Mouse (Mus musculus): ENCODE results near the gene Shisal1.

The Shisal1 gene

DNA sequence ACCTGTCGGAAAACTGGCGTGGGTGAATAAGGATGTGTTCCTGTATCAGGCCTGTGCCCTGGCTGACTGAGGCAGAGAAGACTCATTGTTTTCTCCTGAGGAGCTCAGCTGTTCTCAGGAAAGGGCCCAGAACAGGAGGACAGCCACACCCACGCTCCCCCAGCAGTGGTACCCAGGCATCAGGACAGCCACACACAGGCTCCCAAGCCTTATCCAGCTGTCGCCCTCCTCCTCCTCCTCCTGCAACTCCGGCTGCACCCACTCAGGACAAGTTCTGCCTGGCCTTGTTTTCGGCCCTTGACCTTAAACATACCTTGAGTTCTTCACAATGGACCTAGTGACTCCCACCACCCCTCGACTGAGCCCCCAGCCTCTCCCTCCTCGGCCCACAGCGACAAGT, 68.2 kb downstream of the Shisal1 start:
- in situ Hi-C loops (cut with MboI, MseI), result no loop called here

GRCm38 (mm10) chr15:84372801-84373200, 74.1 kb downstream of the Shisal1 start:
- in situ Hi-C loops (cut with MboI, MseI), result no loop called here

GRCm38 (mm10) chr15:84367402-84367801, 79.5 kb downstream of the Shisal1 start:
- in situ Hi-C loops (cut with MboI, MseI), result no loop called here

- in situ Hi-C loops (cut with MboI, MseI), result no loop called here
Measured at GRCm38 (mm10) chr15:84366574-84366989, 80.3 kb downstream of the Shisal1 start.

- in situ Hi-C loops (cut with MboI, MseI), result no loop called here
Measured at GRCm38 (mm10) chr15:84365675-84366381, 81.1 kb downstream of the Shisal1 start.

GRCm38 (mm10) chr15:84364746-84365145, 82.2 kb downstream of the Shisal1 start:
- in situ Hi-C loops (cut with MboI, MseI), result no loop called here

GRCm38 (mm10) chr15:84355081-84355480, 91.8 kb downstream of the Shisal1 start:
- in situ Hi-C loops (cut with MboI, MseI), result no loop called here

DNA sequence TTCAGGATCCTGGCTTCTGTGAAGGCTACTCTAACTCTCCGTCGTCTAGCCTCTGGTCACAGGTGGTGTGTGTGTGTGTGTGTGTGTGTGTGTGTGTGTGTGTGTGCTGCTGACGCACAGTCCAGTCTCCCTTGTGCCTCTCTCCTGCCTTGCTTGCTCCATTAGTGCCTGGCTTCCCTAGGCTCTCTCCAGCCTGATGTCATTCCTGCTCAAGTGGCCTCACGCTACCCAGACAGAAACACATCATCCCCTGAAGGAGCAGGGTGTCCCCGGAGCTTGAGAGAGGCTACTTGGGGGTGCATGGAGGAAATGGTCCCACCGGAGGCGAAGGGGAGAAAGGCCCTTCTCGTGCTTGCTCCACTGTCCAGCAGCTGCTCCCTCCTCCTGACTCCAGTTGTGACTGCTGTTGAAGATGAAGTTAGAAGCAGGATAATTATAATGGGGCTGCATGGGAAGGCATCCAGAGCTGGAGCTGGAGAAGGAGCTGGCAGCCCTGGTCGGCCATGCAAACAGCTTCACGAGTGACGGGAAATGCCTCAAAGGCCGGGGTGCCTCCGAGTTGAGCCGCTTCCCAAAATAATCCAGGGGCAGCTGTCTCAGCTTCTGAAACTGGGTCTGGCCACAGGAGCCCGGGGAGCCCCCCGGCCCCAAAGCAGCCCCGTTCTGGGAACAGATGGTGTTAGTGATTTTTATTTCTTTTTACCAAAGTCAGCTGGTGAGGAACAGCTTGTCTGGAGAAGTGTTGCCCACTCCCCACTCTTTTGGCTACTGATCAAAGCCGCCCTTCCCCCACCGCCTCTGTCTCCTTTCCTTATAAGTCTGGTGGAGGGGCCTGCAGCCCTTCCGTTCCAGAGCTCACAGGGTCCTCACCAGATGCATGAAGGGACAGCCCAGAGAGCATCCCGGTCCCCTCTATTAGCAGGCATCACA, 94.7 kb downstream of the Shisal1 start:
- in situ Hi-C loops (cut with MboI, MseI), result no loop called here

- in situ Hi-C loops (cut with MboI, MseI), result no loop called here
Measured at GRCm38 (mm10) chr15:84351342-84351741, 95.6 kb downstream of the Shisal1 start.

GRCm38 (mm10) chr15:84349915-84350738, 96.8 kb downstream of the Shisal1 start:
- in situ Hi-C loops (cut with MboI, MseI), result loop anchor here in 1 of 2 experiments (10.0 kb wide), 1 partner anchor 855 kb away; the partner anchor contains the start of gene Fbln1

- in situ Hi-C loops (cut with MboI, MseI), result loop anchor here in 1 of 2 experiments (10.0 kb wide), 1 partner anchor 856 kb away; the partner anchor contains the start of gene Fbln1
Measured at GRCm38 (mm10) chr15:84348769-84349168, 98.1 kb downstream of the Shisal1 start.

DNA sequence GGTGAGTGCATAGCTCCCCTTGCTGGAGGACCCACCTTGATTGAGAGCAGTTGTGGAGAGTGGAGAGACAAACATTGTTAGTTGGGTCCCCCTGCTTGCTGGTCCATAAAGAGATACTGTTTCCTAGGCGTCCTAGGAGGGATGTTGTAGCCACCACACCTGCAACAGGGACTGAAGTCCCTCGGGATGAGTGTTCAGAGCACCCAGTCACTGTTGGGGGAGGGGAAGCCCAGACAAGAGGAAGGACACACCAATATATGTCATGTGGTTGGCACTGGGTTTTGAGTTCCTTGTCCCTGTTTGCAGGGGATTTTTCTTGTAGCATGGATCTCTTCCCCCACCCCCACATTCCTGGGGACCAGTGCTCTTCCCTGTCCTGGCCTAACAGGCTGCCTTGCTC, 106.0 kb downstream of the Shisal1 start:
- in situ Hi-C loops (cut with MboI, MseI), result loop anchor here in 1 of 2 experiments (10.0 kb wide), 1 partner anchor 864 kb away; the partner anchor contains the start of gene Fbln1

DNA sequence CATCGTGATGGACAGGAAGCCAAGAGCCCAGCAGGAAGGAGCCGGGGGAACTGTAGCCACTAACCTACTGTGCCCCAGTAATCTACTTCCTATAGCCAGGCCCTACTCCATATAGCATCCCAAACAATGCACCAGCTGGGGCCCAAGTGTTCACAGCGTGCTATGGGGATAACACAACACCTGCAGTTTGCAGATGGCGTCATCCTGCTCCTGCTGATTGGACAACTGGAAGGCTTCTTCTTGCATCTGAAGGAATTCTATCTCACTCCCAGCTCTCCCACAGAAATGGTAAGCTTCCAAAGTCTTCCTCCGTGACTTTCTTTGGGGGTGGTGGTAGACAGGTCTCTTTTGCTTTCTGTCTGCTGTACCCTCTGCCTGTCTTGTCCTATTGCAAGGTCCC, 109.3 kb downstream of the Shisal1 start:
- in situ Hi-C loops (cut with MboI, MseI), result no loop called here

- in situ Hi-C loops (cut with MboI, MseI), result no loop called here
Measured at GRCm38 (mm10) chr15:84336281-84336817, 110.5 kb downstream of the Shisal1 start.

DNA sequence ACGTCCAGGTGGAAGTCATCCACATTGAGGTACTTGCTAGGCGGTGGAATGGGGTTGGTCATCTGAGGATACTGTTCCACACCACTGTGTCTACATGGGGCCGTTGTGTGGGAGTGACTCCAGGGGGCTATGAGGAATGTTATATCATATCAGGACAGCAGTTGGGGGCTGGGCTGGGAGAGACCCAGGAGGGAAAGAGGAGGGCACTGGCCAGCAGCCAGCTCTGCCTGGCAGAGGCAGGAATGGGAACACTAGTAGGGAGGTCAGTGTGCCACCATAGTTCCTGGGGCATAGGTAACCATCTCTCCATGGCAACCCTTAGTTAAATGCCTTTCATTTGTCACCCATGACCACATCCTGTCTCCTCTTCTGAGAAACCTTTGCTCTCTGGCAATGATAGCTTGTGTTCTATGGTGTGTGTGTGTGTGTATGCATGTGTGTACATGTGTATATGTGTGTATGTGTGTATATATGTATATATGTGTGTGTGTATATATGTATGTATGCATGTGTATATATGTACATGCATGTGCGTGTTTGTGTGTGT, 115.8 kb downstream of the Shisal1 start:
- in situ Hi-C loops (cut with MboI, MseI), result no loop called here

- in situ Hi-C loops (cut with MboI, MseI), result no loop called here
Measured at GRCm38 (mm10) chr15:84329940-84330339, 117.0 kb downstream of the Shisal1 start.

Data from T-helper 17 cell (primary cell).